Mouse (Mus musculus) spleen, adult 2 months (tissue): ENCODE data around the gene Cacna2d2.

Experiments
- CTCF ChIP-seq: fragments of 200-500 bp; IDR thresholded peaks from 2 replicates; pipeline ENCODE4 v1.5.1; 2011; ENCODE audit warnings: mild to moderate bottlenecking, inconsistent platforms; ENCODE audit not compliant: insufficient read depth, insufficient read length, insufficient replicate concordance; ENCODE audit errors: extremely low read depth
- POLR2A ChIP-seq: fragments of 200-500 bp; IDR thresholded peaks from 2 replicates; pipeline ENCODE4 v1.6.1; 2011; ENCODE audit warnings: low read depth, low read length, inconsistent platforms

DNA sequence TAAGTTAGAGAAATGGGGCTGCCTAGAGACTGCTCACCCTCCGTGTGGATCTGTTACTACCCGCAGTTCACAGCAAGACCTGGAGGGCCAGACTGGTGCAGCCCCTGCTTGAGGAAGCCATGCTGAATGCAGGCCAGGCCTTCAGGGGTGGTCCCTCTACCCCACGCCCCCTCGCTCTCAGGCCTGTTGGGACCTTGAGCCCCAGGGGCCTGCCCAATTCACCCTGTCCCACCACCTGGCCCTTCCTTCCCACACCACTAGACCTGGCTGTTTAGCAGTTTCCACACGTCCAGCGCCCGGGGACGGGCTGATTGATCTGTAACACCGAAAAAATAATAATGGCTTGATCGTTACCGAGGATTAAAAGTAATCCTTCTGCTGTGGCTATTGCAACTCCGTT, 94.8 kb downstream of the Cacna2d2 start:
- TF ChIP-seq CTCF (no peak), POLR2A (no peak)
